Mouse (Mus musculus) small intestine, adult 10 weeks (tissue): ENCODE measurements around the gene Tdrd1. TPM values are rescaled to one million over a fixed set of nuclear protein-coding genes. Genes with fewer than 3 reads are reported as not detected.

ENCODE experiments used
- polyA plus RNA-seq: library from polyadenylated mRNA; stranded (reverse); fragments of 350-450 nt; fragmentation: Illumina TruSeq; extraction: RNeasy Lipid Tissue Mini Kit (QIAGEN cat#74804); gene quantifications from one replicate; pipeline ENCODE4 v1.2.3, GENCODE M21; 2014; ENCODE audit warnings: low replicate concordance

Tdrd1 gene
- polyA plus RNA-seq = 0.33 TPM

GRCm38 (mm10) chr19:56826047-56826631 lies at the start of gene Tdrd1:
Tdrd1 (plus strand) TSS chr19:56826209.

DNA sequence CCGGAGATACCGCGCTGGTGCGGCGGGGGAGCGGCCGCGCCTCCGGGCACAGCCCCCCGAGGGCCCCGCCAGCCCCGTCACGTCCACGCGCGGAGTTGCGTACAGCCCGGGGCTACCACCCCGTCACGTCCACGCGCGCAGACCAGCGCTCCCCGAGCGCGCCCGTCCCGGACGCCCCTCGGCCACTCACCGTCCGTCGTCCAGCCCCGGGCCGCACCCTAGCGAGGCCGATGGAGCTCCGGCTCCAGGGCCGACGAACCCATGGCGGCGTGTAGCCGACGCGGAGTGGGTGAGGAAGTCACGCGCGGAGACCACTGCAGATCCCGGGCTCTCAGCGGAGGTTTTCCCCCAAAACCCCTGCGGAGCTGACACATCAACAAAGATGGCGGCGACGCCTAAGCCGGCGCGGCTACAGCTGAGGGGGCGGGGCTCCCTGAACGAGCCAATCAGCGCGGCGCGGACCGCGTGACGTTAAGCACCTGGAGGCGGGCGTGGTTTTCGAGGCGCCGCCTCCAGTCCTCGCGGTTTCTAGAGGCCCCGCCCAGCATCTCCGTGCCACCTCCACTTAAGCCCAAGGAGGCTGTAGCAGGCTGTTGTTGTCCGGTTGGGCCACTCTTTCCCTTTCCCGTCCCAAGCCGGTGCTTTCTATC lies 4.1 kb upstream of the Tdrd1 start, which contains the start of gene Ccdc186:
Gene Ccdc186, minus strand, starts transcription at position 393 of the 650 bp plus-strand sequence.

GRCm38 (mm10) chr19:56873816-56874600 lies 48.0 kb downstream of the Tdrd1 start, which contains the start of gene Vwa2:
Vwa2 (plus strand) TSS chr19:56874249.

Other genes starting within 250 kb of the Tdrd1 start
- gene Adrb1, start 104.0 kb upstream of the Tdrd1 start, polyA plus RNA-seq = 0.78 TPM
- 83.3 TPM for gene Ccdc186, start 4.0 kb upstream of the Tdrd1 start, polyA plus RNA-seq
- not detected for gene Vwa2, start 48.0 kb downstream of the Tdrd1 start, polyA plus RNA-seq
- gene Afap1l2, start 182.0 kb downstream of the Tdrd1 start, polyA plus RNA-seq = 3.8 TPM